Mouse (Mus musculus) hindbrain, postnatal 0 days (tissue): ENCODE results near the gene Ckm. TPM values are rescaled to one million over a fixed set of nuclear protein-coding genes. Genes with fewer than 3 reads are reported as not detected.

Source experiments
- ATAC-seq: fragments of 200-750 bp; cut with Nextera tagmentation; 2 replicates; pipeline ENCODE4 v1.8.0; 2017; ENCODE audit warnings: mild to moderate bottlenecking, moderate TSS enrichment, moderate library complexity
- DNase-seq: peaks from one replicate; pipeline ENCODE4 v3.0.0-alpha.2; 2015; ENCODE audit warnings: low spot score
- H3K27ac ChIP-seq: fragments of 300-500 bp; sonication (generic); 2 replicates; pipeline ENCODE4 v1.5.1; 2014; ENCODE audit warnings: mild to moderate bottlenecking
- H3K27me3 ChIP-seq: fragments of 300-500 bp; sonication (generic); 2 replicates; pipeline ENCODE4 v1.6.1; 2014; ENCODE audit warnings: low read length, mixed read lengths; ENCODE audit not compliant: insufficient read depth
- H3K36me3 ChIP-seq: fragments of 300-500 bp; sonication (generic); 2 replicates; pipeline ENCODE4 v1.6.1; 2014; ENCODE audit warnings: low read length, mixed read lengths; ENCODE audit not compliant: insufficient read depth
- H3K4me1 ChIP-seq: fragments of 300-500 bp; sonication (generic); 2 replicates; pipeline ENCODE4 v1.6.1; 2014; ENCODE audit warnings: antibody characterized with exemption, low read length, mixed read lengths; ENCODE audit not compliant: insufficient read depth
- H3K4me2 ChIP-seq: fragments of 300-500 bp; sonication (generic); 2 replicates; pipeline ENCODE4 v1.6.1; 2014; ENCODE audit warnings: low read depth, mild to moderate bottlenecking, low read length, moderate library complexity, mixed read lengths
- H3K4me3 ChIP-seq: fragments of 300-500 bp; sonication (generic); 2 replicates; pipeline ENCODE4 v1.5.1; 2014; ENCODE audit warnings: low read length
- H3K9ac ChIP-seq: fragments of 300-500 bp; sonication (generic); replicated peaks from 2 replicates; pipeline ENCODE4 v1.6.1; 2014; ENCODE audit warnings: mild to moderate bottlenecking, low read length, moderate library complexity, mixed read lengths
- H3K9me3 ChIP-seq: fragments of 300-500 bp; sonication (generic); 2 replicates; pipeline ENCODE4 v1.6.1; 2016; ENCODE audit warnings: low read length, mixed read lengths
- CTCF ChIP-seq: IDR thresholded peaks from 2 replicates; pipeline ENCODE4 v1.5.1; 2016; ENCODE audit warnings: antibody characterized with exemption, control low read depth, low read depth
- WGBS: fragments of 180-500 bp; shearing (Covaris S2); extraction: QIAGEN DNeasy Blood & Tissue Kit; methylation state at CpG from one replicate; pipeline ENCODE4 v1.1.7; 2014; 5-methylcytosine and 5-hydroxymethylcytosine counted together
- polyA plus RNA-seq: library from polyadenylated mRNA; unstranded; fragments of >200 nt; fragmentation: Nextera tagmentation; extraction: Ambion mirVana; gene quantifications from 2 replicates; pipeline ENCODE4 v1.2.1, GENCODE M21; 2015
- total RNA-seq: library from RNA; depleted of rRNA; stranded (reverse); fragments of >200 nt; gene quantifications from 2 replicates; pipeline ENCODE4 v1.2.3, GENCODE M21; 2014

Gene Ckm
- total and polyA plus RNA-seq, 2 experiments from 2014 or later = 0.14 to 3.9 TPM

- ATAC-seq (no peak), DNase-seq (no peak)
- Histone ChIP-seq H3K27me3 (peaks cover 5% of the 10 kb centered on the region; the same call in 1 of the 2 replicates), H3K9ac (no peak overlapping the region), H3K4me1 (no peaks in the 10 kb centered on the region), H3K4me3 (no peak overlapping the region), H3K4me2 (peak overlapping the region; percentile 38), H3K9me3 (no peaks in the 10 kb centered on the region), H3K27ac (no peak overlapping the region), H3K36me3 (0 out of 2 replicates have a peak, but pooled peaks cover 5% of the 10 kb centered on the region)
- WGBS = 9% methylated on average over 28 of the region's 28 CpGs
- no peak for TF ChIP-seq CTCF
Observed at GRCm38 (mm10) chr7:19420121-19420520, 15.5 kb downstream of the Ckm start.

GRCm38 (mm10) chr7:19420821-19421636 lies 16.5 kb downstream of the Ckm start:
- H3K4me3 ChIP-seq = peak overlapping the region; percentile 41
- no peaks in the 10 kb centered on the region for H3K4me1 ChIP-seq
- H3K27me3 ChIP-seq = peaks cover 5% of the 10 kb centered on the region; the same call in 1 of the 2 replicates
- peaks cover 14% of the 10 kb centered on the region for H3K36me3 ChIP-seq
- DNase-seq (peak; percentile 95), ATAC-seq (peak; percentile 95)
- TF ChIP-seq CTCF = no peak
- no peaks in the 10 kb centered on the region for H3K9me3 ChIP-seq
- H3K27ac ChIP-seq = no peak overlapping the region
- H3K4me2 ChIP-seq = peak overlapping the region; percentile 66
- 12% methylated on average over 43 of the region's 43 CpGs for WGBS
- 0 out of 2 replicates have a peak overlapping the region, but pooled peaks have one; percentile 9 for H3K9ac ChIP-seq

- H3K4me1 ChIP-seq = no peaks in the 10 kb centered on the region
Observed at GRCm38 (mm10) chr7:19423083-19423482, 18.5 kb downstream of the Ckm start.

GRCm38 (mm10) chr7:19424051-19424450 lies 19.5 kb downstream of the Ckm start:
- peaks cover 37% of the 10 kb centered on the region for H3K36me3 ChIP-seq
- TF ChIP-seq CTCF = no peak
- no peak overlapping the region for H3K4me3 ChIP-seq
- no peak for ATAC-seq
- DNase-seq = no peak
- no peak overlapping the region for H3K4me2 ChIP-seq
- H3K27ac ChIP-seq = no peak overlapping the region
- whole genome bisulfite sequencing = 64% methylated on average over 4 of the region's 4 CpGs
- no peak overlapping the region for H3K9ac ChIP-seq
- no peaks in the 10 kb centered on the region for H3K9me3 ChIP-seq
- H3K27me3 ChIP-seq = peaks cover 5% of the 10 kb centered on the region; the same call in 1 of the 2 replicates
- H3K4me1 ChIP-seq = no peaks in the 10 kb centered on the region

More at GRCm38 (mm10) chr7:19423083-19423482, 18.5 kb downstream of the Ckm start:
- no peak overlapping the region for H3K4me2 ChIP-seq
- H3K27me3 ChIP-seq = peaks cover 5% of the 10 kb centered on the region; the same call in 1 of the 2 replicates
- peaks cover 27% of the 10 kb centered on the region for H3K36me3 ChIP-seq
- no peak for ATAC-seq
- no peak for TF ChIP-seq CTCF
- no peak for DNase-seq
- no peak overlapping the region for H3K9ac ChIP-seq
- H3K4me3 ChIP-seq = no peak overlapping the region
- H3K9me3 ChIP-seq = no peaks in the 10 kb centered on the region
- no peak overlapping the region for H3K27ac ChIP-seq
- WGBS = 87% methylated on average over 3 of the region's 3 CpGs

- H3K27me3 ChIP-seq = no peaks in the 10 kb centered on the region
- WGBS = 83% methylated on average over 6 of the region's 6 CpGs
- no peaks in the 10 kb centered on the region for H3K4me1 ChIP-seq
- no peak overlapping the region for H3K4me3 ChIP-seq
- ATAC-seq = no peak
- no peak overlapping the region for H3K27ac ChIP-seq
- peaks cover 51% of the 10 kb centered on the region for H3K36me3 ChIP-seq
- TF ChIP-seq CTCF = no peak
- no peak overlapping the region for H3K9ac ChIP-seq
- no peaks in the 10 kb centered on the region for H3K9me3 ChIP-seq
- no peak for DNase-seq
- H3K4me2 ChIP-seq = no peak overlapping the region
Observed at GRCm38 (mm10) chr7:19426349-19426748, 21.8 kb downstream of the Ckm start.

- WGBS = 86% methylated on average over 6 of the region's 6 CpGs
- no peak overlapping the region for H3K27ac ChIP-seq
- H3K36me3 ChIP-seq = peaks cover 56% of the 10 kb centered on the region
- H3K4me1 ChIP-seq = no peaks in the 10 kb centered on the region
- peak; percentile 25; the same call in 1 of the 2 replicates for ATAC-seq
- H3K9ac ChIP-seq = no peak overlapping the region
- H3K27me3 ChIP-seq = no peaks in the 10 kb centered on the region
- no peak overlapping the region for H3K4me2 ChIP-seq
- H3K4me3 ChIP-seq = no peak overlapping the region
- no peaks in the 10 kb centered on the region for H3K9me3 ChIP-seq
- TF ChIP-seq CTCF = no peak
- DNase-seq = peak; percentile 24
Observed at GRCm38 (mm10) chr7:19426888-19427287, 22.3 kb downstream of the Ckm start.
